Mouse (Mus musculus) liver, embryonic 11.5 days (tissue): ENCODE data around the gene Olfr726. TPM values are rescaled to one million over a fixed set of nuclear protein-coding genes. Genes with fewer than 3 reads are reported as not detected.

Experiments
- ATAC-seq: fragments of 200-750 bp; cut with Nextera tagmentation; replicated peaks from 2 replicates; pipeline ENCODE4 v1.8.0; 2017; ENCODE audit warnings: moderate number of reproducible peaks, mild to moderate bottlenecking, moderate TSS enrichment, moderate library complexity; ENCODE audit not compliant: low FRiP score
- DNase-seq: peaks from one replicate; pipeline ENCODE4 v3.0.0-alpha.2; 2017; ENCODE audit warnings: low spot score
- H3K27ac ChIP-seq: fragments of 300-500 bp; sonication (generic); 2 replicates; pipeline ENCODE4 v1.5.1; 2014; ENCODE audit warnings: mild to moderate bottlenecking, low read depth, low read length, control low read depth
- H3K27me3 ChIP-seq: fragments of 300-500 bp; sonication (generic); replicated peaks from 2 replicates; pipeline ENCODE4 v1.6.1; 2014; ENCODE audit warnings: low read length, mixed read lengths; ENCODE audit not compliant: control insufficient read depth, insufficient read depth
- H3K36me3 ChIP-seq: fragments of 300-500 bp; sonication (generic); 2 replicates; pipeline ENCODE4 v1.6.1; 2014; ENCODE audit warnings: mild to moderate bottlenecking, low read length, moderate library complexity, mixed read lengths; ENCODE audit not compliant: control insufficient read depth, insufficient read depth
- H3K4me1 ChIP-seq: fragments of 300-500 bp; sonication (generic); replicated peaks from 2 replicates; pipeline ENCODE4 v1.6.1; 2014; ENCODE audit warnings: low read length, mixed read lengths; ENCODE audit not compliant: control insufficient read depth, insufficient read depth
- H3K4me2 ChIP-seq: fragments of 300-500 bp; sonication (generic); 2 replicates; pipeline ENCODE4 v1.6.1; 2014; ENCODE audit warnings: mild to moderate bottlenecking, control low read depth, moderate library complexity
- H3K4me3 ChIP-seq: fragments of 300-500 bp; sonication (generic); 2 replicates; pipeline ENCODE4 v1.5.1; 2014; ENCODE audit warnings: low read depth, low read length, control low read depth
- H3K9ac ChIP-seq: fragments of 300-500 bp; sonication (generic); 2 replicates; pipeline ENCODE4 v1.6.1; 2014; ENCODE audit warnings: low read depth, low read length, control low read depth
- H3K9me3 ChIP-seq: fragments of 300-500 bp; sonication (generic); 2 replicates; pipeline ENCODE4 v1.6.1; 2016; ENCODE audit warnings: low read length, inconsistent platforms, mixed read lengths; ENCODE audit not compliant: control insufficient read depth
- WGBS: fragments of 180-500 bp; shearing (Covaris S2); extraction: QIAGEN DNeasy Blood & Tissue Kit; methylation state at CpG from one replicate; pipeline ENCODE4 v1.1.7; 2014; 5-methylcytosine and 5-hydroxymethylcytosine counted together
- polyA plus RNA-seq: library from polyadenylated mRNA; unstranded; fragments of >200 nt; fragmentation: Nextera tagmentation; extraction: Ambion mirVana; gene quantifications from 2 replicates; pipeline ENCODE4 v1.2.1, GENCODE M21; 2014

The Olfr726 gene
- not detected in 2 replicates for polyA plus RNA-seq

DNA sequence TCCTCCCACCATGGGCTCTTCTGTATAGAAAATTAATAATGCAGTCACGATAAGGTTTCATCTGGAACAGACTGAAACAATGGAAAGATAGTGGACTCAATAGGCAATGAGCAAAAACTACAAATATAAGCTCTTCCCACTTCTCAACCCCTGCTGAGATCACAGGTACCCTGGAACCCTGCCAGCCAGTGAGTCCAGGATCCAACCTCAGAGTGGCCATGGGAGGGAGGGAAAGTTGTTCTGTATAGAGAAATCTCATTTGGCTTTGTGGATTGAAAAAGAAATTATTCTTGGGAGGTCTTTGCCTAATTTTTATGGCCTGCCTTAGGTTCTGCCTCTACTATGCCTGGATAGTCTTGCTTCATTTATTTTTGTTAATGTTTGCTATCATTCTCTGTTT, at the start of gene Olfr726:
Gene Olfr726 (minus strand): TSS at position 101 of the 400 bp plus-strand sequence.
- Histone ChIP-seq H3K4me3 (no peak within 1 kb of the TSS), H3K27me3 (no peaks in the 10 kb centered on the region), H3K27ac (no peak within 1 kb of the TSS), H3K4me2 (no peak within 1 kb of the TSS), H3K9me3 (no peaks in the 10 kb centered on the region), H3K9ac (no peak within 1 kb of the TSS), H3K36me3 (no peaks in the 10 kb centered on the region), H3K4me1 (no peaks in the 10 kb centered on the region)
- DNase-seq (no peak), ATAC-seq (no peak)
- WGBS, result 63% methylated on average over 1 of the region's 1 CpGs

DNA sequence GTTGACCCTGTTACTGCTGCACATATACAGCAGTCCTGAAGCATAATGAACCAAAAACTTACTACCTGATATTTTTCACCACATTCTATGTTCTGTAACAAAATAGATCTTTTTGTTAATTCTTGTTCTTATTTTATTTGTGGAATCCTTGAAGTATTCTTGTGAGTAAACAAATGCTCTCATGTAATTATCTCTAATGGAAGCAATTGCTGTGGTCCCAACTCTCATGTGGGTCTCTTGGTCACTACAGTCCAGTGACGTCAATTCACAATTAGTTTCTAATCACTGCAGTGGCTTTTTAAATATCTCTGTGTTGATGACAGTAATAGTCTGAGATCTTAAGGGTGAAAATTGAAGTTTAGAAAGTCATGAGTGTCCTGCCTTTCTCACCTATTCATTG, 32.1 kb upstream of the Olfr726 start, which contains the start of gene Olfr727:
Gene Olfr727 (plus strand): TSS at position 301 of the 400 bp plus-strand sequence.
- no peak within 1 kb of the TSS for H3K4me2 ChIP-seq
- H3K27ac ChIP-seq, result no peak within 1 kb of the TSS
- ATAC-seq (no peak), DNase-seq (no peak)
- H3K27me3 ChIP-seq, result no peaks in the 10 kb centered on the region
- H3K4me1 ChIP-seq, result no peaks in the 10 kb centered on the region
- WGBS, result 74% methylated on average over 1 of the region's 1 CpGs
- no peaks in the 10 kb centered on the region for H3K36me3 ChIP-seq
- H3K9ac ChIP-seq, result no peak within 1 kb of the TSS
- no peaks in the 10 kb centered on the region for H3K9me3 ChIP-seq
- no peak within 1 kb of the TSS for H3K4me3 ChIP-seq

DNA sequence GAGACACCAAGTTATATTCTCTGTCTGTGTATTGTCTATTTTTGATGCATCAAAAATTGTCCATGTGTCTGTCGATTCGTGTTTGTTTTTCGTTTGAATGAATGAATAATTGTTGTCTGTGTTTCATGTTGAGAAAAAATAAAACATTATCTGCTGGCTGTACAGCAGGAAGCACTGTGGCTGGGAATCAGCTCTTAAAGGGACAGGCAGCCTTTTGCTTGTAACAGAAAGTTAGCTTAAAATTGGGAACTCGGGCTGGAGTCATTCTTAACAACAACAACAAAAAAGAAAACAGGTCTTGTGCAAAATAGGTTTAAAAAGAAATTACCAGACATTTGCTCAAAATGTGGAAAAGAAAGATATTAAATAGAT, 28.0 kb downstream of the Olfr726 start:
- Histone ChIP-seq H3K9me3 (no peaks in the 10 kb centered on the region), H3K4me3 (peak overlapping the region; percentile 69), H3K27ac (peak overlapping the region; percentile 84; the same call in 1 of the 2 replicates), H3K9ac (peak overlapping the region; percentile 74; the same call in 1 of the 2 replicates), H3K27me3 (no peaks in the 10 kb centered on the region), H3K4me1 (no peaks in the 10 kb centered on the region), H3K36me3 (no peaks in the 10 kb centered on the region), H3K4me2 (peak overlapping the region; percentile 87)
- DNase-seq (no peak), ATAC-seq (peak; percentile 52)
- WGBS, result 2% methylated on average over 4 of the region's 4 CpGs

DNA sequence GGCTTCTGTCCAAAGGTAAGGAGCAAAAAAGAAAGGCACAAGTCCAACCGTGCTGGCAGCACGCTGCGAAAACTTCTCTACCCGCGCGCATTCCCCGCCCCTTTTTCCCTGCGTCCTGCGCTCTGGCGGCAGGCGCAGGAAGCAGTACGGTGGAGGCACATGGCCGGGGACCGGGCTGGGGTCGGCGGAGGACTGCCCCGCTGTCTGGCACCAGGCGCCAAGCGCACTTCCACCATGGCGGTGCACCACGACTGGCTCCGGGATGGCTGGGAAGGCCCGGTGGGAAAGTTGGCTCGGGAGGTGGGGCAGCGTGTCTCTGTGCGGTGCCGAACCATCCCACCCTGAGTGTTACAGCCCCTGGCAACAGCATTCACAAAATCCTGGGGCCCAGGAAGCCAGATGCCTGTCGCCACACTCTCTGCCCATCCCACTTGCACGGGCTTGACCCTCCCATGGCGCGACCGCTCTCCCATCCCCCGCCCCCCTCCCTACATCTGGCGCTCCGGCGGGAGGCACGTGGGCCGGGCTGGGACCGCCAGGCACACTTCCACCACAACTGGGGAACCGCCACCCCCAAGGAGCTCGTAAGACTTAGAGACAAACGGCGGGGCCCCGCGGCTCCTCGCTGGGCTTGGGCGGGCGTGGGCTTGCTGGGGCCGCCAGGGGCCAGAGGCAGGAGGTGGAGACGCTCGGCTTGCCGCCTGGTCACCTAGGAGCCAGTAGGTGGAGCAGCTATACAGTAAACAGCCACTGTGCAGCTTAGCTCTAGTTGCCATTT, 28.6 kb downstream of the Olfr726 start:
- ATAC-seq (peak; percentile 95), DNase-seq (peak; percentile 78)
- Histone ChIP-seq H3K9ac (peak overlapping the region; percentile 74), H3K4me2 (peak overlapping the region; percentile 87), H3K36me3 (no peaks in the 10 kb centered on the region), H3K27me3 (no peaks in the 10 kb centered on the region), H3K27ac (peak overlapping the region; percentile 84), H3K4me3 (peak overlapping the region; percentile 69), H3K4me1 (no peaks in the 10 kb centered on the region), H3K9me3 (no peaks in the 10 kb centered on the region)
- under 1% methylated on average over 51 of the region's 52 CpGs for WGBS

DNA sequence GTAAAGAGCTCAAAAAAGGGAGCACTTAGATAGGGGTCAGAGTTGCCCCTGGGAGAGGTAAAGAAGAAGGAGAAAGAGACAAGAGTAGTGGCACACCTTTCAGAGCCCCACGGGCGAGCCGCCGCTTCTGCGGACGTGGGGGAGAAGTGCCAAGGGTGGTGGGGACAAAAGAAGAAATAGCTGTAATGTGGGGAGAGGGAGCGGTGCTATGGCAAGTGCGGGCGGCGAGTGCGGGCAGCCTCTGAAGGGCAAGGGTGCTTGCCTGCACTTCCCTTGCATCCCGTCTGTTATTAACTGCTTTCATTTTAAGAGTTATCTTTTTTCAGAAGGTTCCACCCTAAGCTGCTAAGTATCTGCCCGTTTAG, 29.2 kb downstream of the Olfr726 start:
- H3K4me3 ChIP-seq, result peak overlapping the region; percentile 69
- H3K36me3 ChIP-seq, result no peaks in the 10 kb centered on the region
- H3K4me1 ChIP-seq, result no peaks in the 10 kb centered on the region
- 2% methylated on average over 13 of the region's 13 CpGs for WGBS
- H3K9me3 ChIP-seq, result no peaks in the 10 kb centered on the region
- peak overlapping the region; percentile 87 for H3K4me2 ChIP-seq
- DNase-seq (peak; percentile 39), ATAC-seq (peak; percentile 40)
- peak overlapping the region; percentile 84; the same call in 1 of the 2 replicates for H3K27ac ChIP-seq
- no peaks in the 10 kb centered on the region for H3K27me3 ChIP-seq
- H3K9ac ChIP-seq, result peak overlapping the region; percentile 74

DNA sequence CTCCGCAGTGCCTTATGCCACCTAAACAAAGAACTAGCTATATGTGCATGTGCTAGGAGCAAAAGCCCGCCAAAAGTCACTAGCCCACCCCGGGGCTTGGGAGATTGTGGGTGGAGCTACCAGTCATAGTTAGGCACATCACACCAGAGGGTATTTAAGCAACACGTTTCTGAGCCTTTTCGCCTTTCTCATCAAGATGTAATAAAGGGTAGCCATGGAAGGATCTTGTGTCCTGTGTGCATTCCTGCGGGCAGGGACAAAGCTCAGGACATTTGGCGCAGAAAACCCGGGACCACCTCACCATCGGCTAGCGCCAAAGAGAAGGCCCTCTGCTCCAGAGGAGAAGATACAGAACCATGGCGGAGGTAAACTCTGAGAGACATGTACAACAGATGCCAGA, 29.6 kb downstream of the Olfr726 start:
- 22% methylated on average over 11 of the region's 11 CpGs for WGBS
- no peak for ATAC-seq
- H3K4me3 ChIP-seq, result peak overlapping the region; percentile 69
- H3K27ac ChIP-seq, result no peak overlapping the region
- DNase-seq, result peak; percentile 40
- H3K4me1 ChIP-seq, result no peaks in the 10 kb centered on the region
- no peaks in the 10 kb centered on the region for H3K9me3 ChIP-seq
- H3K4me2 ChIP-seq, result peak overlapping the region; percentile 87
- no peaks in the 10 kb centered on the region for H3K27me3 ChIP-seq
- H3K9ac ChIP-seq, result peak overlapping the region; percentile 74
- H3K36me3 ChIP-seq, result no peaks in the 10 kb centered on the region

DNA sequence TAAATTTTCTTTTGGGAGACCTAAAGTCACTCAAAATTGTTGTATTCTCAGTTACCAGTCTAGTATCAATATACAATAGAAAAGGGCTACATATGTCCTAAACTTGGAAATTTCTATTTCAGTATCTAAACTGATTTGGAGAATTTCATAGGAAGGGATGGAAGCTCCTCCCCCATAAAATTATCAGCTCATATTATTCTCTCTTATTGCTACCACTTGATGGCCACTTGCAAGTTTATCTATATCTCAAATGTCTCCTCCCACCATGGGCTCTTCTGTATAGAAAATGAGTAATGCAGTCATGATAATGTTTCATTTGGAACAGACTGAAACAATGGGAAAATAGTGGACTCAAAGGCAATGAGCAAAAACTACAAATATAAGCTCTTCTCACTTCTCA, 50.5 kb downstream of the Olfr726 start, which contains the start of gene Olfr725:
Gene Olfr725 (minus strand): TSS at position 101 of the 400 bp plus-strand sequence.
- ATAC-seq, result no peak
- DNase-seq, result no peak
- Histone ChIP-seq H3K27me3 (no peaks in the 10 kb centered on the region), H3K4me1 (no peaks in the 10 kb centered on the region), H3K27ac (no peak within 1 kb of the TSS), H3K4me2 (no peak within 1 kb of the TSS), H3K9ac (no peak within 1 kb of the TSS), H3K9me3 (no peaks in the 10 kb centered on the region), H3K36me3 (no peaks in the 10 kb centered on the region), H3K4me3 (no peak within 1 kb of the TSS)
